Mouse (Mus musculus) layer of hippocampus, adult 9-11 months (tissue): ENCODE data around the gene Mcpt2.
"Not testable (repeated sequence)": the region's sequence is repeated elsewhere in the genome, so short reads cannot be mapped to it uniquely, and the experiment has no call there.

ENCODE experiments used
- DNase-seq: peaks from one replicate; pipeline ENCODE4 v3.0.0; 2022

Gene Mcpt2

DNA sequence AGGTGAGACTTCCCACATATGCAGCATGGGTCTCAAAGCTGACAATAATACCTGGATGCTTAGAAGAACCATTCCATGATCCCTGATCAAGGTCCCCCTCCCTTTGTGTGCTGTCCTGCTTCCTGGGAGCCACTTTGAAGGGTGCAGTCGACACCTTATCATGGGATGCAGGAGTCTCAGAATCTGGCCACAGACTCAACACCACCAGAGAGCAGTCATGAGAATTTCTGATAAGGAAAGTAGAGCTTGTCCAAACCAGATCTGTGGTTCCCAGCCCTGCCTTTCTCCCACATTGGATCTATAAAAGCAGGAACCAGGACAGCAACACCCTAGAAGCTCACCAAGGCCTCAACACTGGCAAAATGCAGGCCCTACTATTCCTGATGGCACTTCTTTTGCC, at the start of gene Mcpt2:
Gene Mcpt2 (plus strand): TSS at position 250 of the 400 bp plus-strand sequence.
- not testable (repeated sequence) for DNase-seq

DNA sequence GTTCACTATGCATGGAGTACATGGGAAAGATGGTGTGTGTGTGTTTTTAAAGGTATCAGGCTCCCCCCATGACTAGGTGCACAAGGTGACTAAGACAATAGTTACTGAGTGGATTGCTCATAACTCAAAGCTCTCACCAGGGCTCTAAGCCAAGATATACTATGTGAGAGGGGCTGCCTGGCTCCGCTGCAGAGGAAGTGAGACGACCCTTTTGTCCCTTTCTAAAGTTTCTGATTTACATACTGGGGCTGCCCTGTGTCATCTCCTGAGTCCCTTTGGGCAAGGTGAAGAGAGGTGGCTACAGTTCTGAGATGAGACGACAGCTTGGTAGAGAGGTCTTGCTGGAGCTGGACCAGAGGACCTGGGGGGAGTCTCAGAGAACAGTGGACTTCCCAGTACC, 28.7 kb upstream of the Mcpt2 start:
- no peak for DNase-seq

DNA sequence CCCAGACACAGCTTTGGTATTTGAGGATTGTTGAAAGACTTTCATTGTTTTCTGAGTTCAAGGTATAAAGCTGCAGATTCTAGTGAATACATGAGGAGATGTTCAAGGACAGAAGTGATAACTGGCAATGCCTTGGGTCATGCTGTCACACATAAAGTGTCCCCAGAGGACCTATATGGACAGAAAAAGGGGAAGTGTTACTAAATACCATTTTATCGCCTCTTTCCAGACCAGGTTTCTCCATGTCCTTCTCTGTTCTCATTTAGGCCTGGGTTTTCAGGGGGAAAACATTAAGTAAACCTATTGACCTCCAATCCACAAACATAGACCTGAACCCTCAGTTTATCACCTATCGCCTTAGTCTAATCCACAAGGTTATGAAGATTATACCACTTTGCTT, 27.9 kb upstream of the Mcpt2 start:
- no peak for DNase-seq

DNA sequence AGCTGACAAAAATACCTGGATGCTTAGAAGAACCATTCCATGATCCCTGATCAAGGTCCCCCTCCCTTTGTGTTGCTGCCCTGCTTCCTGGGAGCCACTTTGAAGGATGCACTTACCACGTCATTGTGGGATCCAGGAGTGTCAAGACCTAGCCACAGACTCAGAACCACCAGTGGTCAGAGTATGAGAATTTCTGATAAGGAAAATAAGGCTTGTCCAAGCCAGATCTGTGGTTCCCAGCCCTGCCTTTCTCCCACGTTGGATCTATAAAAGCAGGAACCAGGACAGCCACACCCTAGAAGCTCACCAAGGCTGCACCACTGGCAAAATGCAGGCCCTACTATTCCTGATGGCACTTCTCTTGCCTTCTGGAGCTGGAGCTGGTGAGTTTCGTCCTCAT, 24.2 kb upstream of the Mcpt2 start, which contains the start of gene Mcpt1:
Gene Mcpt1 (plus strand): TSS at position 301 of the 400 bp plus-strand sequence.
- DNase-seq, result not testable (repeated sequence)

DNA sequence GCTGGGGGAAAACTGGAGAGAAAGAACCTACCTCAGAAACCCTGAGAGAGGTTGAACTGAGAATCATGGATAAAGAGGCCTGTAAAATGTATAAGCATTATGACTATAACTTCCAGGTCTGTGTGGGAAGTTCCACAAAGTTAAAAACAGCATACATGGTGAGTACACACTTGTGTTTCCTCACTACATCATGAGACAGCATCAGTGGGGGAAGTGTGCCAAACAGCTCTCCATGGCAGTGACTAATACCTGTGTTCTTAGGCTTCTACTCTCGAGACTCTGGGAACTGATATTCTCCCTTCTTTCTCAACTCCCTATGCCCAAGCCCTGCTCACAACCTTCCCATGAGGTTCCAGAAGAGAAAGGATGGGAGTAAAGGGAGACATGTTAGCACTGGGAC, 22.4 kb upstream of the Mcpt2 start:
- no peak for DNase-seq

DNA sequence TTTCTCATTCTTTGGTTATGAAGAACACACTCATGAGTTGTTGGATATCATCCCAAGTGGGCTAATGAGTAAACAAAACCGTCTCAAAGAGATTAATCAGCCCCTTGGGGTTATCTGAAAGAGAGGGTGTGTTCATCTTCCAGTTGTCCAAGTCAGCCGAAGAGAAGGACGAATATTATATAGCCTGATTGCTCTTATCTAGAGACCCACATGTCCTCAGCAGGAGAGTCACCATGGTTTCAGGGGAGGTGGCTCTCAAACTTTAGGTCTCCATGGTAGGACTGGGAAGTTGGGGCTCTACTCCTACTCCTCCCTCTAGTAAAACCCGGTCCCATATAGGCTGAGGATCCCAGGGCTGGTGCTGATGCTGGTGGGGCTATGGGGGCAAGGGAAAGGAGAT, 20.5 kb upstream of the Mcpt2 start:
- DNase-seq, result not testable (repeated sequence)

DNA sequence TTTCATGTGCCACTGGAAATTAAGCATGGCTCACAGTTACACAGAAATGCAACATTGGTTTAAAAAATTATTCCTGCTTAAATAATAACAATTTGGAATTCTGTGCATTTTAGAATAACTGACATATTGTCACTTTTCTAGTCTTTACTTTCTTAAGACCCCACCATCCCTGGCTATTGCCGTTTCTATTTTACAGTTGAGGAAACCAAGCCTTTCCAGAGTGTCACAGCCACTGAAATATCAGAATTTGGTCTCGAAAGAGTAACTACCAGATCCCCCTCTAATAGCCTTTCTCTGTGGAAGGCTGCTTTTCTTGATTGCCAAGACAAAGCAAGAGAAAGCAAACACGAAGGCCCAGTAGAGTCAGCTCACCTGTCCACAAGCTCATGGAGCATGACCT, 11.4 kb upstream of the Mcpt2 start, which contains the start of gene Mcpt9:
Gene Mcpt9 (minus strand): TSS at position 101 of the 400 bp plus-strand sequence.
- not testable (repeated sequence) for DNase-seq

DNA sequence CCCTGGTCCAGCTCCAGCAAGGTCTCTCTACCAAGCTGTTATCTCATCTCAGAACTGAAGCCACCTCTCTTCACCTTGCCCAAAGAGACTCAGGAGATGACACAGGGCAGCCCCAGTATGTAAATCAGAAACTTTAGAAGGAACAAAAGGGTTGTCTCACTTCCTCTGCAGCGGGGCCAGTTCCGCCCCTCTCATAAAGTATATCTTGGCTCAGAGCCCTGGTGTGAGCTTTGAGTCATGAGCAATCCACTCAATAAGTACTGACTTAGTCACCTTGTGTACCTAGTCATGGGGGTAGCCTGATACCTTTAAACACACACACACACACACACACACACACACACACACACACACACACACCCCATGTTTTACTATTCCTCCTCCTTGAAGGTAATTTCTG, 7.4 kb upstream of the Mcpt2 start:
- DNase-seq, result no peak

DNA sequence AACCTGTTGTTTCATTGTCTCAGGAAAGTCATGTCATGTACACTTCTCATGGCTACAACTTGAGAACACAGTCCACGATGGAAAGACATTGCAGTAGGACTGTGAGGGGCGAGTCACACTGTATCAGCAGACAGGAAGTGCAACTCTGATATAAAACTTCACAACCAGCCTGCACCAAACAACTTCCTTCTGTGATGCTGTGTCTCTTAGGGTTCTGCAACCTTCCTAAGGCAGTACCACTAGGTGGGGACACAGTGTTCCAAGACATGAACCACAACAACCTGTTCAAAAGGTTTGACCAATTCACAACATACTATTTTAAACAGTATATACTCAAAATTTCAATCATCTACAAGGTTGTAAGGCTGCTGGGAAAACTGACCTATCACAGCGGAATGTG, 13.6 kb downstream of the Mcpt2 start:
- no peak for DNase-seq

DNA sequence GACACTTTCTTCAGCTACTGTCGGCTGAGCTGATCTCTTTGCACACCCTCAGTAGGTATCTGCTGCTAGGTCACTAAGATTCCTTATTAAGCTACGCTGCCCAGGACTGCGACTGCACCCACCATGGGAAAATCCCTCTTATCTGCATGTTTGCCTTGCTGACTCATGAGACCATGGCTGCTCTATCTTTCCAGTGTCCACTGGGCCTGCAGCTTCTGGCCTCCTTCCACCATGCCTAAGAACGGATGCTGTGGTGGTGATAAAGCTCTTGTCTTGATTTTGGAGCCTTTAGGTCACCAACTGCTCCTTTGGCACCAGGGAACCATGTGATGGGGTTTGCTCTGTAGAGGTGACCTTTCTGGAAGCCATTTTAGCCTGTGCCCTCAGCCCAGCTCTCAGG, 15.9 kb downstream of the Mcpt2 start:
- DNase-seq, result no peak

DNA sequence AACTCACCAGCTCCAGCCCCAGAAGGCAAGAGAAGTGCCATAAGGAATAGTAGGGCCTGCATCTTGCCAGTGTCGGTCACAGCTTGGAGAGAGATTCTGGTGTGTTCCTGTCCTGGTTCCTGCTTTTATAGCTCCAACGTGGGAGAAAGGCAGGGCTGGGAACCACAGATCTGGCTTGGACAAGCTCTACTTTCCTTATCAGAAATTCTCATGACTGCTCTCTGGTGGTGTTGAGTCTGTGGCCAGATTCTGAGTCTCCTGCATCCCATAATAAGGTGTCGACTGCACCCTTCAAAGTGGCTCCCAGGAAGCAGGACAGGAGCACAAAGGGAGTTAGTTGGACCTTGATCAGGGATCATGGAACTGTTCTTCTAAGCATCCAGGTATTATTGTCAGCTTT, 20.4 kb downstream of the Mcpt2 start, which contains the start of gene Mcpt4:
Gene Mcpt4 (minus strand): TSS at position 101 of the 400 bp plus-strand sequence.
- not testable (repeated sequence) for DNase-seq

DNA sequence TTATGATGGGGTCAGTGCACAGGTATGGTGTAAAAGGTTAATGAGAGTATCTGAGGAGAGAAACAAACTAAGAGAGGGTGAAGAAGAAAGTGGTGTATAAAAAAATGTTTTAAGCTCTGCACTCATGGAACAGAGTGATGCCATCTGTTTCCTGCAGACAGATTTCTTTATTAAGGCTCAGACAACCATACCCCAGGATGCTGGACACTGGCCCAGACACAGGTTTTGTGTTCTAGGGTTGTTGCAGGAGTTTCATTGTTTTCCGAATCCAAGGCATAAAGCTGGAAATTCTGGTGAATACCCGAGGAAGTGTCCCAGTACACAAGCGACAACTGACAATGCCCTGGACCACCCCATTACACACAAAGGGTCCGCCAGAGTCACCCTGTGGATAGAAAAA, 40.2 kb downstream of the Mcpt2 start:
- DNase-seq, result no peak

DNA sequence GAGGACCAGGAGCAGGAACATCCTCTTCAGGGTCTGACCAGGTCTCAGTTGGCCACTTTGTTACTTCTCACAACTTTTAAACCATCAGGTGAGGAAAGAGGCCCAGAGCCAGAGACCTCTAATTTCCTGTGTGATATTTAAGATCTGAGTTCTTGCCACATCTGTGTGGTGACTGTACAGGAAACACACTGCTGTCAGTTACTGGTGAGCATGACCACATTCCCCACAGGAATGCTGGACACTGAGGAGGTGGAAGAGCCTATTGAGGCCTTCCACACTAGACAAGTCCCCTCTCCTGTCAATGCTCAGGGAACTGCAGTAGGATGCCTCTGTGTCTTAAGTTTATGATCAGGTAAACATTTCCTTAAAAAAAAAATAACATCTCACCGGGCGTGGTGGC, 43.3 kb downstream of the Mcpt2 start, which contains the start of gene Mcpt8:
Gene Mcpt8 (minus strand): TSS at position 107 of the 400 bp plus-strand sequence.
- DNase-seq, result no peak

DNA sequence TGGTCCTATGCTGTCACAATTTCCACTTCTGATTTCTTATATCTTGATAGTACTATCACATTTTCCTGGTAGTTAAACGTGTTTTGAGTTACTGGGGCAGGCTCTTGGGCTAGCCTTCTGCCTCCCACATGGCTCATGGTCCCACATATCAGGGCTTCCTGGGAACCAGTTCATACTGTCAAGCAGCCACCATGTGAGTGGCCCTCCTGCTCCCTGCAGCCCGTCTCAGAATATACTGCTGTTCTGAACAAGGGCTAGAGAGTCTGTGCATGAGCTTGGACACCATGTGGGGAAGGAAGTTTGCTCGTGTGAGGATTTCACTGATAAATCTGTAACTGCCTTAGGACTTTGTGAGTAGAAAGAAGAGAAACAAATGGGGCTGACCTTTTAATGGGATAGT, 44.9 kb downstream of the Mcpt2 start:
- DNase-seq, result no peak

DNA sequence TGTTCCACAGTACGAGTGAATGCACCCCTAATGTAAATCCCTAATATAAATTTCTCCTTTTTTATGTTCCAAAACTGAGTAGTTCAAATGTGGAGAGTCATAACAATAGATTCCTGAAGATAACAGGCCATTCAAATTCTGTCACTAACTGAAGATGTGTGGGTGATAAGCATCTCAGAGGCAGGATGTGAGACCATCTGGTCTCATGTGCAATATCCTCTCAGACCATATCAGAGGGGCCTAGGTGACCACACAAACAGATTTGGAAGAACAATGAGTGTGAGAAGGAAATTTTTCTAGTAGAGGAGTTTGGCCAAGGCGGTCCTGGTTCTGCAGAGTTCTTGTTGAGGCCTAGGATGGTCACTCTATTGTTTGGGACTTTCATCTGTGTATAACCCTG, 51.5 kb downstream of the Mcpt2 start:
- no peak for DNase-seq
